Mouse (Mus musculus) embryonic fibroblast, embryonic 13.5 days (primary cell): ENCODE results near the gene Znrd1as.

Experiments used
- CTCF ChIP-seq: IDR thresholded peaks from 2 replicates; pipeline ENCODE4 v1.5.1; 2011; ENCODE audit warnings: mild to moderate bottlenecking, control low read depth, low read length, moderate library complexity, borderline replicate concordance; ENCODE audit not compliant: insufficient read depth
- POLR2A ChIP-seq: IDR thresholded peaks from 2 replicates; pipeline ENCODE4 v1.6.1; 2011; ENCODE audit warnings: low read depth, mild to moderate bottlenecking, control low read depth, low read length, moderate library complexity

DNA sequence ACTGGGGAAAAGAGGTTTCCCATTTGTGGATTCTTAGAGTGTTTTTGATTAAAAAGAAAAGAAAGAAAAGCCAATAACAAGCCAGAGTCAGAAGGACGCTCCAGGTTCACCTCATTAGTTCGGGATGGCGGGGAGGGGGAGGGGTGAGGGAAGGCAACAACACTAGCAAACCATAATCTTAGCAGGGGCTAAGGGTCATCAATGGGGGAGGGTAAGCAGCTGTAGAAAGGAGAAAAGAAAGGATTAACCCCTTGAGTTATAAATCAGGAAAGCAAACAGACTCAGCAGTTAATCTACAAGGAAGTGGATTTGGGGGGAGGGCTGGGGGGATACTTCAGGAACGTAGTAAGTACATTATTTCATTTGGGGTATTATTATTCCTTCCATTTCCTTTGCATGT, 23.5 kb downstream of the Znrd1as start:
- TF ChIP-seq POLR2A = no peak
- no peak for TF ChIP-seq CTCF
